Mouse (Mus musculus) left cerebral cortex, postnatal 36 days (tissue): ENCODE measurements around the gene Apobec2. TPM values are rescaled to one million over a fixed set of nuclear protein-coding genes. Genes with fewer than 3 reads are reported as not detected.
A peak's percentile ranks its signal among the peaks of the same experiment; 100 is the strongest.
"Not testable (repeated sequence)": the region's sequence is repeated elsewhere in the genome, so short reads cannot be mapped to it uniquely, and the experiment has no call there.

Experiments used
- DNase-seq, 2 experiments: peaks; one replicate each; pipeline ENCODE4 v3.0.0; 2021 to 2022; ENCODE audit warnings: low spot score in 2 of 2, mixed read lengths in 1 of 2
- intact Hi-C: fragments of 180-260 bp; cut with DNase I; formaldehyde crosslinking; loops from one replicate; pipeline ENCODE4 v1.15.1; 2025
- total RNA-seq, 2 experiments: library from RNA; stranded (reverse); gene quantifications; 2 replicates each; pipeline ENCODE4 v1.2.3; 2021

The Apobec2 gene
- total RNA-seq = not detected

DNA sequence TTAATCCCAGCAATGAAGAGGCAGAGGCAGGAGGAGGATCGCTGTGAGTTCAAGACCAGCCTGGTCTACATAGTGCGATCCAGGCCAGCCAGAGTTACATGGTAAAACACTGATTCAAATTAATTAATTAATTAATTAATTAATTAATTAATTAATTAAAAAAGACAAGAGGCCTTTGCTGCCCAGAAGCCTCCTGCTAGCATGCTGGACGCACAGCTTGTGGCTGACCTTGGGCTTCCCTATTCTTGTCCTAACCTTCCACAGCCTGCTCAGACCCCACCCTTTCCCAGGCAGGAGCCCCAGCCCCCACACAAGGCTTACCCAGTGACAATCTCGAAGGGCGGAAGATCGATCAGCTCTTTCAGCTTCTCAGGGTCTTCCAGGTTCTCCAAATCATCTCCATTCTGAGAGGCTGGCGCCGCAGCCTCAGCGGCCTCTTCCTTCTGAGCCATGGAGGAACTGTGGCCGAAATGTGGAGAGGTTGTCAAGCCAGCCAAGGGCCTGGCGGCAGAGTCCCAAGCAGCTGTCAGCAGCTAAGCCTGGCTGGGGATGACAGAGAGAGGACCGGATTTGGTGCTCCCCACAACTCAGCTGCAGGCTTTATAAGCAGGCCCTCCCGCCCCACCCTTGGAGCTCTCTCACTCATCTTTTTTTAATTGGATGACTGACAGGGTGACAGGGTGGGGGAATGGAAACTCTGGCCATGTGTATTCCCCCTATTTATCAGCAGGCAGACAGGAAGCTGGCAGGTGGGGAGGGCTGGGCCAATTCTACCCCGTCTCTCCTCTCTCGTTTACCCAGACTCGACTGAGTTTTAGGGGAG, at the start of gene Apobec2:
TSS of gene Apobec2 (minus strand) at position 773 of the 823 bp plus-strand sequence.
- intact Hi-C loops = no loop called here

DNA sequence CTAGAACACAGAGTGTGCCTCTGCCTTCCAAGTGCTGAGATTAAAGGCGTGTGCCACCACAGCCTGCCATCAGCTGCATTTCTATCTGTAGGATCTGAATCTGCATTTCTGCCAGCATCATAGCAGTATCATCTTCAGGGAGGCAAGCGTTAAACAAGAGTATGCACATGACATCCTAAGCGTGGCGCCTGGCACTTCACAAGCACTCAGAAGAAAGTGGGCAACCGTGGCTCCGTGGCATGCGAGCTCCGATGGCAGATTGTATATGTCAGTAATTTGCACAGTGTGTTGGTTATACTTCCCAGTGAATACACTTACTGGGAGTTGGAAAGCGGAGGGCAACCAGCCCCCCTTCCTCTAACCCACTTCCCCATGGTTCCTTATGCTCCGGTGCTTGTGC, 47.2 kb upstream of the Apobec2 start:
- intact Hi-C loops = no loop called here
- no peak for DNase-seq

More for the DNA sequence above, at the start of gene Apobec2:
- no peak for DNase-seq

DNA sequence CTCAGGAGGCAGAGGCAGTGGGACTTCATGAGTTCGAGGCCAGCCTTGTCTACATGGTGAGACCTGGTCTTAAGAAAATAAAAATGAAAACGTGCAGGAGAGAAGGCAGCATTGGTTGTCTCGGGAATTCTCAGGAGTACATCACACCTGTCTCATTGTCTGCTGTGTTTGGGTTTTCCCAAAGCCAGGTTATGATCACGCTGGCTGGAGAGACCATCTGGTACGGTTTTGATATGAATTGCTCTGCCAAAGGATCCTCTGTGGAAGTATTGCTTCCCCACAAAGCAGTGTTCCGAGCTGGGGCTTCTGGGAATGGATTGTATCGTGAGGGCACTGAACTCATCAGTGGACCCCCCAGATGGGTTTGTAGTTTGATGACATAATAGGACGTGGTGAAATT, 42.7 kb upstream of the Apobec2 start:
- DNase-seq = no peak
- intact Hi-C loops = no loop called here

DNA sequence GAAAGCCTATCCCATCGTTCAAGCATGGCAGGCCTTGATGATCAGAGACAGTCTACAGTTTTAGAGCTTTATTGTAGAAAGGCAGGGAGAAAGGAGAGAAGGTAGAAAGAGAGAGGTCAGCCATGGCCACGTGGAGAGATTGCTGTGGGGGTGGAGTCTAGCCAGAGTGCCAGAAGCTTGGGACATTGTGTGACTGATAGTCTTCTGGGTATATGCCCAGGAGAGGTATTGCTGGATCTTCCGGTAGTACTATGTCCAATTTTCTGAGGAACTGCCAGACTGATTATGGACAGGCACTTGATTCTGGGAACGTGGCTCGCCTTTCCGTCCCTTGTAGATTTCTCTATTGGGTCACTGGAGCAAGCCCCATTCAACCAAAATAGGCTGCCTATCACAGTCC, 41.6 kb upstream of the Apobec2 start:
- intact Hi-C loops, DNase-seq: not testable (repeated sequence)

DNA sequence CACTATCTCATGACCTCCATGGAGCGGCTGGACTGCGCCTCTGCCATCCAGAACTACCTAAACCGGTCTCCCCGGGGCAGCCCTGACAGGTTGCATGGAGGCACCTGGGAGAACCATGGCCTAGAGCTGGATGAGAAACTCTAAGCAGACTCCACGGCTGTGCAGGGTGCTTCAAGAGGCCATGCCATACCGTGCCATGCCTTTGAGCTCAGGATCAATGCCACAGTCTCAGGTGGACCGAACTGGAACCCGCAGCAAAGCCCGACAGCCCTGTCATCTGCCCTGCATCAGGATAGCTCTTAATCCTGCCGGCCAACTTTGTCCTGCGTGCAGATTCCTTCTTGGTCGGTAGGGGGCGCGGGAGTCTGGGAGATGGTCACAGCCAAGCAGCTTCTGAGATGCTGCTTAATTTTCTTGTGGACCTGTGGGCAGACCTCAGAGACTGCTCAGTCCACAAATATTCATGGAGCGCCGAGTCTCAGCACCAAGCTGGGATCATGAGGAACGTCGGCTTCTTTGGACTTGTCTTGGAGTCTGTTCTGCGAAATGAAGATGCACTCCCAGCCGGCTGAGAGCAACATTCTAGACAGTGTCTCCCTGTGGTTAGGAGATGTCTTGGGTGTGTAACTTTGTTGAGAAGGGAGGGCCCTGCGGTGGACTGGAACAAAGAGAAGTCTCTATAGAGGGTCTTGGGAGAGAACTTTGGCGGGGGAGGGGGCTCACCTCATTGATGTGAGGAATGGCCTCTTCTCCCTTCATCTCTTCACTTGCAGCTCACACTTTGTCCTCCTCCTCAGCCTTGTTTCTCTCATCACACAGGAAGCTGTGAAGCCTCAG, 34.9 kb upstream of the Apobec2 start:
- intact Hi-C loops = loop anchor here (2.0 to 10.0 kb wide), 3 partner anchors 135 to 717 kb away; partner anchors contain the start of gene Lrfn2
- DNase-seq = peak; percentile 83 to 87

DNA sequence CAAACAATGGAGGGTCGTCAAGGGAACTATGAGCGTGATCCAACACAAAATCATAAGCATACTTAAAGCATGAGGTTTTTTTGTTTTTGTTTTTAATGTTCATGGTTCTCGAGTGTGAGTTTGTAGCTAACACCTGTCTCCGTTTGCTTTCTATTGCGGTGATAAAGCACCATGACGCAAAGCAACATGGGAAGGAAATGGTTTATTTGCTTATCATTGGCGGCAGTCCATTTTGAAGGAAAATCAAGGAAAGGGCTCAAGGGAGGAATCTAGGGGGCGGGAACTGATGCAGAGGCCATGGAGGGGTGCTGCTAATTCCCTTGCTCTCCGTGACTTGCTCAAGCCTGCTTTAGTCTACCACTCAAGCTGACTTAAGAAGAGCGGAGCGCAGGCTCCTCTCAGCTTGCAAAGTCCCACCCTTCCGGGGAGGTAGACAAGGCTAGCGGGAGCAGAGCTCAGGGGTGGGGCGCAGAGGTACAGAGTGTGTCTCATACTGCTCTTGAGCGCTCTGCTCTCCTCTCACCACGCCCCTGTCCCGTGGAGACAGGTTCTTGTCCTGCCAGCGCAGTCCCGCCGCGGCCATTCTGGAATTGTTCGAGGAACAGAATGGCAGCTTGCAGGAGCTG, 34.2 kb upstream of the Apobec2 start:
- intact Hi-C loops = loop anchor here (2.0 to 10.0 kb wide), 3 partner anchors 136 to 718 kb away; partner anchors contain the start of gene Lrfn2
- no peak for DNase-seq

DNA sequence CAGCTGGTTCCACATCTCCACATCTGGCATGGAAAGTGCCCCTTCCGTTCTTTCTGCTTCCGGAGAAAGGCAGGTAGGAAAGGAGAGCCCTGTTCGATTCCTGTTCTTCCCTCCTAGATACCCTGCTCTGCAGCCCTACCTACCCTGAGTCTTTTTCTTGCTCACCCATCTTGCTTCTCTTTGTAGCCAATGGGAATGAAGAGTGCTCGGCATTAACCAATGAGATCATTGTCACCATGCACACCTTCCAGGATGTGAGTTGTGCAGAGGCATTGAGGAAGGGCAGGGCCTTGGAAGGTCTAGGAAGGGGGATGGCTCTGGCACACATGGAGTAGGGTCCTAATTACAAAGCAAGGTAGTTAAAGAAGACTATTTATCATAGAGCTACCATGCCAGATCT, 30.7 kb upstream of the Apobec2 start:
- DNase-seq = no peak
- intact Hi-C loops = loop anchor here (10.0 kb wide), 1 partner anchor 721 kb away; no protein-coding TSS in a partner anchor

DNA sequence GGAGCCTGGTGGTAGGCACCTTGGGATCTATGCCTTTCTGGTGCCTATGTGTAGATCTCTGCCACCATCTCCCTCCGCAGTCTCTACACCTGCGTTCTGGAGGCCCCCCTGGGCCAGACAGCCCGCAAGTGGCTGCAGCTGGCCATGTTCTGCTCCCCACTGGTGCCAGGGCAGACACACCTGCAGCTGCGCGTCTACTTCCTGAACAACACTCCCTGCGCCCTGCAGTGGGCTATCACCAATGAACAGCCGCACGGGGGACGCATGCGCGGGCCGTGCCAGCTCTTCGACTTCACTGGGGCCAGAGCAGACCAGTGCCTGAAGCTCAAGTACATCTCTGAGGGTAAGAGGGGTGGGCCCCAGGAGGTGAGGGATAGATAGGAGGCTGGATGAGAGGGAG, 29.4 kb upstream of the Apobec2 start:
- no peak for DNase-seq
- intact Hi-C loops = loop anchor here (10.0 kb wide), 1 partner anchor 723 kb away; no protein-coding TSS in a partner anchor

DNA sequence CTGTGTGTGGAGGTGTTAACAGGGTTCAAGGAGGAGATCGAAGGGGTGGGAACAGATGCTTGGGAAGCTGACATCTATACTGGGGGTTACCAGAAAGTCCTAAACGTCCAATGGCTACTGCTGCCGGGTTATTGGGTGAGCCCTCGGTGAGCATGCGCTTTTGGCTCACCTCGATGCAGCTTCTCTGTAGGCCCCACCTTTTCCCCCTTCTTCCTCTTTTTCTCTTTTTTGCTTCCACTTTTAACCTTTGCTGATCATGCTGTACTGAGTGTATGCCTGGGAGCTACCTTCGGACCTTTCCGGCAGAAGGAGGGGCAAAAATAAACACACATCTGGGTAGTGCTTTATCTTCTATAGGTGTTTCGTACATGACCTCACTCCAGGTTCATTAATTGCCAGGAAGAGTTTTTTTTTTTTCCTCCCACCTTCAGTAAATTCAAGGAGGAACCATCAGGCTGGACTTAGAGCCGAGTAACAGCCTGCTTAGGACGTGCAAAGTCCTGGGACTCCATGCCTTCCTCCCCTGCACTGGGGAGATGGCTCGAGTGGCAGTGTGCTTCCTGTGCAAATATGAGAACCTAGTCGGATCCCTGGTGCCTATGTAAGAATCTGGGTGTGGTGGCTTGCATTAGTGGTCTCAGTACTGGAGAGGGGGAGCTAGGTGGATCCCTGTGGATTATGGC, 25.4 kb upstream of the Apobec2 start:
- intact Hi-C loops = no loop called here
- no peak for DNase-seq

DNA sequence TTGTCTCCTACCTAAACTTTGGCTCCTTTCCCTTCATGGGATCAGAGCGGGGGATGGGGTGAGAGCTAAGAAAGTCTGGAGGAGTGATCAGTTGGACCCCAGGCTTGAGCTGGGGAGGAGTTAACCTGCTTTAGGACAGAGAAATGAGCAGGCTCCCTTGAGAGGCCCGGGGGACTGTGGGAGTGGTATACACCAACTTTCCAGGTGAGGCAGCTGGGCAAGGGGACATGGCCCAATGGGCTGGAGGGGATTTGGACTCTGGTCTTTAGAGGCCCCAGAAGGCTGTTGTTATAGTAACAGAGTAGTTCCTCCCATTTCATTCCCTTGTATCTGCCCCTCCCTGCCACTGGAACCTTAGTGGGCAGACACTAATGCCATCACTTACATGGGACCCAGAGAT, 23.2 kb upstream of the Apobec2 start:
- intact Hi-C loops = no loop called here
- no peak for DNase-seq

DNA sequence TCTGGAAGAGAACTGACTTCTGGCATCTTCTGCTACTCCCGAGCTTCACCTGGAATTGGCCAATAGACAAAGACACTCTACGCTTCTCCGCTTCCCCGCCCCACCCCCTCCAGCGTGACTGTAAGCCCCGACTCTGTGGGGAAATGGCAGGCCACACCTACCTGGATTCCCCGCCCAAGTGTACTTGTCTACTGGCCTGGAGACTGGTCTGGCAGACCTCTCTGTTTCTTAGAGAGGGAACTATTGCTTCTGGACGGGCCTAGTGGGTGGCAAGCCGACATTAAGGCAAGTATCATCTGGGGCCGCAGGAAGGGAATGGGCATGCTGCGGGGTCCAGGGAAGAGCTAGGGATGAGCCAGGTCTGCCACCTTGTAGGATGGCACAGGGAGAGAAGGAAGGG, 22.0 kb upstream of the Apobec2 start, which contains the start of gene Unc5cl:
TSS of gene Unc5cl (plus strand) at position 214 of the 400 bp plus-strand sequence.
- intact Hi-C loops = no loop called here
- DNase-seq = no peak

DNA sequence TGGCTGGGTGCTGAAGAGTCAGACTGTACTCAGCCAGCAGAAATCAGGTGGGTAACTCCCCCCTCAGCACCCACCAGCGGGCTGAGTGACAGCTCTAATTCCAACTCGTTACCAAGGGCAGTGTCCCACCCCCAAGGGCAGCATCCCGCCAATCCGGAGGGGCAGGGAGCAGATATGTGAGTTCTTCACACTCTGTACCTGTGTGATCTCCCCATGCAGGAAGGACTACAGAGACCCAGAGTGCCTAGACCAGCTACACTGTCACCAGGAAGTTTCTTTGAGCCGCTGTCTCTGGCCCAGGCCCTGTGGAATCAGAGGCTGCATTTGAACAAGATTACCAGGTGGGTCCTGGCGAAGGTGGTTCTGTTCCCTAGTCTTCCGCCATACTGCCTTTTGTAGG, 21.5 kb upstream of the Apobec2 start:
- intact Hi-C loops = no loop called here
- no peak for DNase-seq

DNA sequence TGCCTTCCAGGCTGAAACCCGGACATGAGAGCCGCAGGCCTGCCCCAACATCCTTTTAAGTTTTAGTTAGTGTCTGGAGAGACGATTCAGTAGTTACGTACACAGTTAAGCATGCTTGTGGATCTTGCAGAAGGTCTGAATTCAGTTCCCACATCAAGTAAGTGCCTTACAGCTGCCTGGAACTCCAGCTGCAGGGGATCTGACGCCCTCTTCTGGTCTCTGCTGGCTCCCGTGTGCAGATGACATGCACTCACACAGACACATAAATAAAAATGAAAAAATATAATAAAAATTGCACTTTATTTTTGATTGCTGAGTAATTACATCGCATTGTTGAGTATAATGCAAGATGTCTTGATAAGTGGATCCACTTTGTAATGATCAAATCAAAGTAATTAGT, 20.8 kb upstream of the Apobec2 start:
- DNase-seq = no peak
- intact Hi-C loops = no loop called here

DNA sequence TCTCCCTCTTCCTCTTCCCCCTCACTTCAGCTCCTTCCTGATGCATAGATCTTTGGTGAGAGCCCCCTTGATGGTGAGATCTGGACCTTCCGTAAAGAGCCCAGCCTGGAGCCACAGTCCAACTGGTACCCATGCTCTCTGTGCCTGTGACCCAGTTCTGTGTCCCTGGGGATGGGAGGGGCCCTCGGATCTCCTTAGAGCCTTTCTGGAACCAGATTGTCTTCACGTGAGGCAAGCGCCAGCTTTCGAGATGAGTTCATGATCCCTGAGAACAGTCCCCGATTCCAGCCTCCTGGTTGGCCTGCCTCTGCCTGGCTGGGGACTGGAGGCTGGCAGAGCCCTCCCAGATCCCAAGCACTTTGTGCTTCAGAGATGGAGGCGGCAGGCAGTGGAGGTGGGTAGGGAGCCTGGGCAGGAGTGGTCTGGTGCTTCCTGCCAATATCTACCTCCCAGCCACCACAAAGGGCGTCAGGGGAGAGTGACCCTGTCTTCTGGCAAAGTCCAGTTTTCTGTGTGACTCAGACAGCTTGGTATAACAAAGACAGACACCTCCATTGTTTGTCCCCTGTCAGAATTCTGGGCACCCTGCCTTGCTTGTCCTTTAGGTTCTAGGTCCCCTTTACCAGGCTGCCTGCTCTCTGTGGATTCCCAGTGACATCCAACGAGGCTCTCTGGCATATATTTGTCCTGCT, 19.2 kb upstream of the Apobec2 start:
- no peak for DNase-seq
- intact Hi-C loops = no loop called here

DNA sequence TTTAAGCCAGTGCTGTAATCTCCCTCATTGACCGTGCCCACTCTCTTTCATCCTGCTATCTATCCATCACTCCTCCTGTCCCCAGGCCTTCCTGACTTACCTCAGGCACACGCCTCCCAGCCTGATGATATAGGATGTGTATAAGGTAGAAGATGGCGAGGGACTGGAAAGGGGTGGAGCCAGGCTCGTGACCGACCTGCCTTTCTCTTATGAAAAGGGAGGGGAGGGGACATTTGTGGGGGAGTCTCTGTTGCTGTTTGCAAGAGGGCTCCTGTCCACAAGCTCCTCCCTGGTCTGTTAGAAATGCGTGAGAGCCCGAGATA, 18.6 kb upstream of the Apobec2 start, which contains the start of gene Tspo2:
TSS of gene Tspo2 (minus strand) at position 170 of the 323 bp plus-strand sequence.
- intact Hi-C loops = no loop called here
- DNase-seq = no peak

DNA sequence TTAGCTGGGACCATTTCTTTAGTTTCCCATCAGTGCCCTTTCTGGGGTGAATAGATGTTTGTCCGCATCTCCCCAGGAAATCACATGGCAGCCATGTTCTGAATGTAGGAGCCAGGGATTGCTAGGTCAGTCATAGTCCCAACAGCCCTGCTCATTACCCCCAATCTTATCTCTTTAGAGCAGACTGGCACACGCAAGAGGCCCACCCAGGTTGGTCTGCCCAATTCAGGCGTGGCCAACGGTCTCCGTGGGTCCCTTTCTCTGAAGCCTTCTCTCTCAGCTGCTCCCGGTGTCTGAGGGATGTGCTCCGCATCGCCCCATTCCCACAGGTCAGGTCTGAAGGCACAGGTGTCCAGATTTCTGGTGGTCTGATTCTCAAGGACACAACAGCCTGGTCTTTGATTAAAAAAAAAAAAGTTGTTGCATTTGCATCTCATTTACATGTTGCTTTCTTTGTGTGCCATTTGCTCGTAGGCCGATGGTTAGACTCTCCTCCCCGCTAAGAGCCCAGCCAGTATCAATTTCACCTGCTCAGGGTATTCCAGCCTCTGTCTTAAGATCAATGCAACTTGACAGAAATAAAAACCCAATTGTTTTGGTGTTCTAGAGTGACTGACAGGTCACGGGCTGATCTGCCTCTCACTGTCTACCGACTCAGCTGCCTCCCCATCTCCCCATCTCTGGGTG, 18.1 kb upstream of the Apobec2 start:
- intact Hi-C loops = no loop called here

DNA sequence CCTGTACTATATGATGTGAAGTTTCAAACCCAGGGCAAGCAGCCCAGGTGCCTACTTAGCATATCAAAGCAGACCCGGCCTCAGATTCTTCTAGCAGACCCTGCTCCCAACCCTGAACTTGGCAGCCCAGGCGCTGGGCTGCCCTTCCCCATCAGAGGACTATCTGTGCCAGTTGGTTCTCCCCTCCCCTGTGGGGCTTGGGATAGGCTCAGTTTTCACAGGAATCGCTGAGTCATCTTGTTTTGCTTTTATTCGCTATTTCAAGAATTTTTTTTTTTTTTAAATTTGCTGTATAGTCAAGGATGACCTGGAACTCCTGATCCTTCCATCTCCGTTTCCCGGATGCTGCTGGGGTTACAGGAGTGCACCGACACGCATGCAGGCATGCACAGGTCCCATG, 14.9 kb upstream of the Apobec2 start:
- intact Hi-C loops = loop anchor here (10.0 kb wide), 1 partner anchor 957 kb away; no protein-coding TSS in a partner anchor
- no peak for DNase-seq

More for the DNA sequence above, 18.1 kb upstream of the Apobec2 start:
- DNase-seq = no peak

DNA sequence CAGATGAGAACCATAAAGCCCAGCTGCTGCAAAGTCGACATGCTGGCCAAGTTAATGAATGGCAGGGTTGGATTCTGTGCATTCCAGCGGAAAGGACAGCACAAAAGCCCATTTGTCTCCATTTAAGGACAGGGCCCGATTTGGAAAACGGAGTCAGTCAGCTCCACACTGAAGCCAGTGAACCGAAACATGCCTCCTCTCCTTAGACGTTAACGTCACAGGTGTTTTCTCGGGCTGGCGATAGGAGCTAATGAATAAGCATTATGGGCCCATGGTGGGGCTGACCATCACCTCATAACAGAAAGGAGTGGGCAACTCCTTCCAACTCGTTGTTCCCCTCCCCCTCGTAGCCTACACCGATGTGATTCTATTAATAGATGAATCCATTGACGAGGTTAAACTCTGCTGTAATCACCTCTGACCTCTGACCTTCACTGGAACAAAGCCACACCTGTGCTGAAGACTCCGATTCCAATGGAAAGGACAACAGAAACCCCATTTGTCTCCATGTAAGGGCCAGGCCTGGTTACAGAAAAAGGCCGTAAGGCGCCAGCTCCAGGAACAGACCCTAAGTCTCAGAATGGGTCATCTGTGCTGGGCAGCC, 10.9 kb upstream of the Apobec2 start:
- DNase-seq = no peak
- intact Hi-C loops = loop anchor here (10.0 kb wide), 1 partner anchor 961 kb away; no protein-coding TSS in a partner anchor
